10 mouse cellular contexts compared by ENCODE assay signal in the genomic region with DNA sequence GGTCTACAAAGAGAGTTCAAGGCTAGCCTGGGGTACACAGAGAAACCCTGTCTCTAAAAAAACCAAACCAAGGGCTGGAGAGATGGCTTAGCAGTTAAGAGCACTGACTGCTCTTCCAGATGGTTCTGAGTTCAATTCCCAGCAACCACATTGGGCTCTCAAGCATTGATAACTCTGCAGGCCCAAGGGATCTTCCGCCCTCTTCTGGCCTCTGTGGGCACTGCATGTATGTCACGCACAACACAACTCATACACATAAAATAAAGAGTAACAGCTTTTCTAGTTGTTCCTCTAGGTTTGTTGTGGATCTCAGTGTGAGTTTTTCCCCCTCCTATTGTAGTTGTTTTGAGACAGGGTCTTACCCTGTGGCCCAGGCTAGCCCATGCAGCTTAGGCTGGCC.
DNase-seq lines count a peak whose midpoint lies in the region.
"Had no signal": no experiment of that assay in that cellular context is flagged by ENCODE, and none has a peak within 500 bp of the region (broad histone marks: within the 10 kb centered on the region; RNA-seq: fewer than 3 reads in every experiment).

No protein-coding gene starts in this region.

- 81% methylated on average over 2 of the region's 2 CpGs for WGBS in embryonic facial prominence, embryonic 10.5 days

- no peak overlapping the region for H3K4me3 ChIP-seq in embryonic facial prominence, embryonic 10.5 days

- H3K4me1 ChIP-seq in embryonic facial prominence, embryonic 10.5 days: peaks cover 52% of the 10 kb centered on the region

- H3K27ac ChIP-seq in embryonic facial prominence, embryonic 10.5 days (replicated peaks): no peak overlapping the region

- peaks cover 66% of the 10 kb centered on the region for H3K27me3 ChIP-seq in embryonic facial prominence, embryonic 10.5 days (replicated peaks; ENCODE audit: low read depth, poor library complexity, severe bottlenecking)

- no peaks in the 10 kb centered on the region for H3K9me3 ChIP-seq in embryonic facial prominence, embryonic 10.5 days

- no peaks in the 10 kb centered on the region for H3K36me3 ChIP-seq in embryonic facial prominence, embryonic 10.5 days (replicated peaks)

- peak; percentile 59 to 62 for DNase-seq in kidney, postnatal 4 days
- DNase-seq in kidney, adult 18-20 months: no peak
- DNase-seq in 416B (ENCODE audit: low read depth): peak; percentile 57
- peak; percentile 49 to 60 for DNase-seq in B cell, adult 2 months
- DNase-seq in embryonic facial prominence, embryonic 10.5 days (ENCODE audit: low spot score): peak; percentile 51
- DNase-seq in urinary bladder, adult 18-20 months (ENCODE audit: low spot score in 2 of 2): no peak
- no peak for DNase-seq in frontal cortex, postnatal 10 days (ENCODE audit: low spot score in 2 of 2)
- DNase-seq in yolk sac, embryonic 10.5 days (ENCODE audit: low spot score): no peak
- DNase-seq: heart, adult 11 months; left cerebral cortex, postnatal 4 days had no signal

Comparison
In these comparisons a context has a peak if more than half of its experiments do, and no peak if none do; other contexts are left out.
1. DNase-seq: peak in kidney, postnatal 4 days (2 of 2), 416B (single experiment), B cell, adult 2 months (2 of 2) and embryonic facial prominence, embryonic 10.5 days (single experiment); none in kidney, adult 18-20 months (single experiment), urinary bladder, adult 18-20 months (0 of 2), frontal cortex, postnatal 10 days (0 of 2) and yolk sac, embryonic 10.5 days (single experiment).